Mouse (Mus musculus): ENCODE measurements around the gene Fbxo42. TPM values are rescaled to one million over a fixed set of nuclear protein-coding genes. Genes with fewer than 3 reads are reported as not detected.
"Not testable (repeated sequence)": the region's sequence is repeated elsewhere in the genome, so short reads cannot be mapped to it uniquely, and the experiment has no call there.

Fbxo42 gene
- polyA plus RNA-seq, 2 experiments, result 23.1 to 29.7 TPM

DNA sequence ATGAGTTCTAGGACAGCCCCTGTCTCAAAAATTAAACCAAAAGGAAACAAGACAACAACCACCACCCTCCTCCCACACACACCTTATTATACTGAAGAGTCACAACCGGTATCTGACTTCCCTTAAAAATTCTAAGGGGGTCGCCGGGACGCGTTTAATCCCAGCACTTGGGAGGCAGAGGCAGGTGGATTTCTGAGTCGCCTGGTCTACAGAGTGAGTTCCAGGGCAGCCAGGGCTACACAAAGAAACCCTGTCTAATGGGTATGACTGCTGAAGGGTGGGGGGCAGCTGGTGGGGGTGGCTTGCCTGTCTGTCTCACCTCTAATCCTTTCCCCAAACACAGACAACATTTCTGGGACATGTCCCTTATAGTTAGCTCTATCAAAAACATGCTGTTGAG, 6.7 kb upstream of the Fbxo42 start:
- Histone ChIP-seq H3K4me1 (ENCODE audit: control insufficient read depth, insufficient read depth, low read length) (peaks cover 10% of the 10 kb centered on the region), H3K27me3 (ENCODE audit: control insufficient read depth, insufficient read depth, low read length) (no peaks in the 10 kb centered on the region), H3K27ac (replicated peaks; ENCODE audit: low read depth, low read length) (no peak overlapping the region), H3K9me3 (ENCODE audit: control insufficient read depth, low read length) (no peaks in the 10 kb centered on the region), H3K4me3 (replicated peaks; ENCODE audit: low read length) (no peak overlapping the region), H3K36me3 (ENCODE audit: control insufficient read depth, insufficient read depth, low read length) (0 out of 2 replicates have a peak, but pooled peaks cover 5% of the 10 kb centered on the region), H3K4me2 (replicated peaks; ENCODE audit: low read depth, low read length, severe bottlenecking) (no peak overlapping the region), H3K9ac (ENCODE audit: low read depth, low read length, severe bottlenecking) (no peak overlapping the region)
- WGBS, result 83% methylated on average over 6 of the region's 6 CpGs
- ATAC-seq (ENCODE audit: low FRiP score, low read depth) (no peak), DNase-seq (ENCODE audit: low spot score) (no peak)
- no peak for TF ChIP-seq POLR2A (IDR thresholded peaks at IDR 0.05; ENCODE audit: borderline replicate concordance, extremely low read depth, insufficient read depth, insufficient read length)

- Histone ChIP-seq H3K27ac (replicated peaks; ENCODE audit: low read depth, low read length) (0 out of 2 replicates have a peak overlapping the region, but pooled peaks have one; percentile 11), H3K4me2 (replicated peaks; ENCODE audit: low read depth, low read length, severe bottlenecking) (peak overlapping the region; percentile 30; the same call in 1 of the 2 replicates), H3K9ac (ENCODE audit: low read depth, low read length, severe bottlenecking) (no peak overlapping the region), H3K9me3 (ENCODE audit: control insufficient read depth, low read length) (no peaks in the 10 kb centered on the region), H3K4me3 (replicated peaks; ENCODE audit: low read length) (no peak overlapping the region), H3K36me3 (ENCODE audit: control insufficient read depth, insufficient read depth, low read length) (no peaks in the 10 kb centered on the region), H3K27me3 (ENCODE audit: control insufficient read depth, insufficient read depth, low read length) (no peaks in the 10 kb centered on the region), H3K4me1 (ENCODE audit: control insufficient read depth, insufficient read depth, low read length) (peaks cover 12% of the 10 kb centered on the region)
- ATAC-seq (ENCODE audit: low FRiP score, low read depth), result no peak
- peak; percentile 84 for DNase-seq (ENCODE audit: low spot score)
- 19% methylated on average over 9 of the region's 9 CpGs for WGBS
- no peak for TF ChIP-seq POLR2A (IDR thresholded peaks at IDR 0.05; ENCODE audit: borderline replicate concordance, extremely low read depth, insufficient read depth, insufficient read length)
These were observed 5.4 kb upstream of the Fbxo42 start for GRCm38 (mm10) chr4:141142285-141142811.

DNA sequence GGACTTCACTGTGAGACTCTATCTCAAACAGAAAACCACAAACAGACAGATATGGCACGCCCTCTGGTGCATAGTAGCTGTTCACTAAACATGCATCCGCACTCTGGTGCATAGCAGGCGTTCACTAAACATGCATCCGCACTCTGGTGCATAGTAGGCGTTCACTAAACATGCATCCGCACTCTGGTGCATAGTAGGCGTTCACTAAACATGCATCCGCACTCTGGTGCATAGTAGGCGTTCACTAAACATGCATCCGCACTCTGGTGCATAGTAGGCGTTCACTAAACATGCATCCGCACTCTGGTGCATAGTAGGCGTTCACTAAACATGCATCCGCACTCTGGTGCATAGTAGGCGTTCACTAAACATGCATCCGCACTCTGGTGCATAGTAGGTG, 2.6 kb upstream of the Fbxo42 start:
- not testable (repeated sequence) for H3K9me3 ChIP-seq (ENCODE audit: control insufficient read depth, low read length); H3K4me3 ChIP-seq (replicated peaks; ENCODE audit: low read length); DNase-seq (ENCODE audit: low spot score); H3K36me3 ChIP-seq (ENCODE audit: control insufficient read depth, insufficient read depth, low read length); H3K4me2 ChIP-seq (replicated peaks; ENCODE audit: low read depth, low read length, severe bottlenecking); ATAC-seq (ENCODE audit: low FRiP score, low read depth); H3K27me3 ChIP-seq (ENCODE audit: control insufficient read depth, insufficient read depth, low read length); H3K27ac ChIP-seq (replicated peaks; ENCODE audit: low read depth, low read length); H3K9ac ChIP-seq (ENCODE audit: low read depth, low read length, severe bottlenecking)
- 96% methylated on average over 7 of the region's 16 CpGs for WGBS
- H3K4me1 ChIP-seq (ENCODE audit: control insufficient read depth, insufficient read depth, low read length), result peaks cover 19% of the 10 kb centered on the region

- TF ChIP-seq POLR2A (IDR thresholded peaks at IDR 0.05; ENCODE audit: borderline replicate concordance, extremely low read depth, insufficient read depth, insufficient read length), result no peak
- H3K27me3 ChIP-seq (ENCODE audit: control insufficient read depth, insufficient read depth, low read length), result no peaks in the 10 kb centered on the region
- no peaks in the 10 kb centered on the region for H3K36me3 ChIP-seq (ENCODE audit: control insufficient read depth, insufficient read depth, low read length)
- ATAC-seq (ENCODE audit: low FRiP score, low read depth) (no peak), DNase-seq (ENCODE audit: low spot score) (no peak)
- H3K9me3 ChIP-seq (ENCODE audit: control insufficient read depth, low read length), result no peaks in the 10 kb centered on the region
- 93% methylated on average over 6 of the region's 6 CpGs for WGBS
- H3K27ac ChIP-seq (replicated peaks; ENCODE audit: low read depth, low read length), result no peak overlapping the region
- H3K4me1 ChIP-seq (ENCODE audit: control insufficient read depth, insufficient read depth, low read length), result peaks cover 19% of the 10 kb centered on the region
- H3K9ac ChIP-seq (ENCODE audit: low read depth, low read length, severe bottlenecking), result no peak overlapping the region
- no peak overlapping the region; the same call in 1 of the 2 replicates for H3K4me2 ChIP-seq (replicated peaks; ENCODE audit: low read depth, low read length, severe bottlenecking)
- no peak overlapping the region for H3K4me3 ChIP-seq (replicated peaks; ENCODE audit: low read length)
These were observed 1.2 kb upstream of the Fbxo42 start for GRCm38 (mm10) chr4:141146491-141147033.

DNA sequence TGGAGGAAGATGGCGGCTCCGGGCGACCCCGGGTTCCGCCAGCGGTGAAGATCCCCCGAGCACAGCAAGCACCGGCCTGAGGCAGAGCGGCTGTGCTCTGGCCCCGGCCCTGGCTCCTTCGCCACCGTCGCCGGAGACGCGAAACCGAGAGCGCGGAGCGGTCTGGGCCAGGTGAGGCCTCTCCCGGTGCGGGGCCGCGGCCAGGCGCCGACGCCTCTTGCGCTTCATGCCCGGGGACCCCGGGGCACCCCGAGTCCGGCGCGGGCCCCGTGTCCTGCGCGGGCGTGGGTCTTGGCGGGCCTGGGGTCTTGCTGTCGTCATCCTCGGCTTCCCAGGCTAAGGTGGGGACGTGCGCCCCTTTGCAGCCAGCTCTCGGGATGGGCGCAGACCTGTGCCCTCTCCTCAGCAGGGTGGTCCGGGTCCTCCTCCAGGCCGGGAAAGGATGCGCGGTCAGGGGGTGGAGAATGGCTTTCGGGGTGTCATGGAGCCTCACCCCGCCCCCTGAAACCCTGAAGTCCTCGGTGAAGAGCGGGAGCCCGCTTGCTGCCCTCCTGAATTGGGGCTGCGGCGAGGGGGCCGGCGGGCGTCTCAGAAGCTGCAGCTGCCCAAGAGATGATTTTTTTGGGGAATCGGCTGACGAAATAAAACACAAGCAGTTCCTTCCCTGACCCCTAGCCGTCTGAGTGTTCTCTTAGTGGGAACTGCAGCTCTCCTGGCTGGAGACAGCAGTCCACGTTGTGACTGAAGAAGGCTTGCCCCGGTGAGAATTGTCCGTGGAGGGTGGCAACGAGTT, 492 bp downstream of the Fbxo42 start:
- Histone ChIP-seq H3K9me3 (ENCODE audit: control insufficient read depth, low read length) (no peaks in the 10 kb centered on the region), H3K4me3 (replicated peaks; ENCODE audit: low read length) (peak overlapping the region; percentile 99), H3K4me2 (replicated peaks; ENCODE audit: low read depth, low read length, severe bottlenecking) (peak overlapping the region; percentile 80), H3K9ac (ENCODE audit: low read depth, low read length, severe bottlenecking) (peak overlapping the region; percentile 88), H3K27me3 (ENCODE audit: control insufficient read depth, insufficient read depth, low read length) (no peaks in the 10 kb centered on the region), H3K36me3 (ENCODE audit: control insufficient read depth, insufficient read depth, low read length) (0 out of 2 replicates have a peak, but pooled peaks cover 4% of the 10 kb centered on the region), H3K4me1 (ENCODE audit: control insufficient read depth, insufficient read depth, low read length) (peaks cover 19% of the 10 kb centered on the region), H3K27ac (replicated peaks; ENCODE audit: low read depth, low read length) (peak overlapping the region; percentile 82)
- TF ChIP-seq POLR2A (IDR thresholded peaks at IDR 0.05; ENCODE audit: borderline replicate concordance, extremely low read depth, insufficient read depth, insufficient read length), result no peak
- ATAC-seq (ENCODE audit: low FRiP score, low read depth), result peak; percentile 48
- DNase-seq (ENCODE audit: low spot score), result no peak
- WGBS, result 0% methylated on average over 42 of the region's 66 CpGs
